Mouse (Mus musculus) limb, embryonic 13.5 days (tissue): ENCODE data around the gene Rora. TPM values are rescaled to one million over a fixed set of nuclear protein-coding genes. Genes with fewer than 3 reads are reported as not detected.

Experiments
- ATAC-seq: fragments of 200-750 bp; cut with Nextera tagmentation; 2 replicates; pipeline ENCODE4 v1.8.0; 2017; ENCODE audit warnings: low read depth, moderate number of reproducible peaks, moderate TSS enrichment; ENCODE audit not compliant: low FRiP score
- H3K27ac ChIP-seq: fragments of 300-500 bp; sonication (generic); 2 replicates; pipeline ENCODE4 v1.5.1; 2015; ENCODE audit warnings: inconsistent platforms, mild to moderate bottlenecking, moderate library complexity
- H3K27me3 ChIP-seq: fragments of 300-500 bp; sonication (generic); 2 replicates; pipeline ENCODE4 v1.6.1; 2015; ENCODE audit warnings: mild to moderate bottlenecking, inconsistent platforms
- H3K36me3 ChIP-seq: fragments of 300-500 bp; sonication (generic); 2 replicates; pipeline ENCODE4 v1.6.1; 2015; ENCODE audit warnings: inconsistent platforms, mild to moderate bottlenecking, moderate library complexity
- H3K4me1 ChIP-seq: fragments of 300-500 bp; sonication (generic); 2 replicates; pipeline ENCODE4 v1.6.1; 2015; ENCODE audit warnings: inconsistent platforms
- H3K4me2 ChIP-seq: fragments of 300-500 bp; sonication (generic); replicated peaks from 2 replicates; pipeline ENCODE4 v1.6.1; 2015; ENCODE audit warnings: inconsistent platforms, mild to moderate bottlenecking, moderate library complexity
- H3K4me3 ChIP-seq: fragments of 300-500 bp; sonication (generic); 2 replicates; pipeline ENCODE4 v1.5.1; 2015; ENCODE audit warnings: moderate library complexity, mild to moderate bottlenecking, inconsistent platforms
- H3K9ac ChIP-seq: fragments of 300-500 bp; sonication (generic); 2 replicates; pipeline ENCODE4 v1.6.1; 2015; ENCODE audit warnings: mild to moderate bottlenecking, inconsistent platforms
- H3K9me3 ChIP-seq: fragments of 300-500 bp; sonication (generic); 2 replicates; pipeline ENCODE4 v1.6.1; 2016; ENCODE audit warnings: inconsistent platforms
- WGBS: fragments of 180-500 bp; shearing (Covaris S2); methylation state at CpG from one replicate; pipeline ENCODE4 v1.1.7; 2015; 5-methylcytosine and 5-hydroxymethylcytosine counted together
- polyA plus RNA-seq: library from polyadenylated mRNA; unstranded; fragments of >200 nt; fragmentation: Nextera tagmentation; extraction: Ambion mirVana; gene quantifications from 2 replicates; pipeline ENCODE4 v1.2.1, GENCODE M21; 2015

Rora gene
- polyA plus RNA-seq, 1 experiment from 2014 or later, result 9.6 TPM

- no peak overlapping the region for H3K4me3 ChIP-seq
- no peaks in the 10 kb centered on the region for H3K36me3 ChIP-seq
- WGBS, result 16% methylated on average over 4 of the region's 4 CpGs
- no peak overlapping the region; the same call in 1 of the 2 replicates for H3K4me2 ChIP-seq
- no peak overlapping the region for H3K27ac ChIP-seq
- no peaks in the 10 kb centered on the region for H3K9me3 ChIP-seq
- H3K27me3 ChIP-seq, result peaks cover 19% of the 10 kb centered on the region
- no peak overlapping the region for H3K9ac ChIP-seq
- ATAC-seq, result no peak
- H3K4me1 ChIP-seq, result peaks cover 19% of the 10 kb centered on the region
Measured at GRCm38 (mm10) chr9:68694889-68695495, 41.4 kb downstream of the Rora start.

- H3K27ac ChIP-seq, result no peak overlapping the region
- no peak overlapping the region for H3K4me3 ChIP-seq
- H3K9ac ChIP-seq, result no peak overlapping the region
- peaks cover 19% of the 10 kb centered on the region for H3K27me3 ChIP-seq
- peak overlapping the region; percentile 12; the same call in 1 of the 2 replicates for H3K4me2 ChIP-seq
- no peaks in the 10 kb centered on the region for H3K9me3 ChIP-seq
- ATAC-seq, result no peak
- H3K4me1 ChIP-seq, result peaks cover 19% of the 10 kb centered on the region
- 17% methylated on average over 16 of the region's 16 CpGs for WGBS
- no peaks in the 10 kb centered on the region for H3K36me3 ChIP-seq
Measured at GRCm38 (mm10) chr9:68695496-68695969, 41.9 kb downstream of the Rora start.

GRCm38 (mm10) chr9:68696425-68696956 lies 42.9 kb downstream of the Rora start:
- no peak overlapping the region for H3K27ac ChIP-seq
- H3K4me1 ChIP-seq, result peaks cover 19% of the 10 kb centered on the region
- ATAC-seq, result no peak
- H3K9ac ChIP-seq, result no peak overlapping the region
- no peaks in the 10 kb centered on the region for H3K9me3 ChIP-seq
- H3K4me3 ChIP-seq, result no peak overlapping the region
- no peak overlapping the region for H3K4me2 ChIP-seq
- peaks cover 15% of the 10 kb centered on the region for H3K27me3 ChIP-seq
- 88% methylated on average over 3 of the region's 3 CpGs for WGBS
- H3K36me3 ChIP-seq, result no peaks in the 10 kb centered on the region

DNA sequence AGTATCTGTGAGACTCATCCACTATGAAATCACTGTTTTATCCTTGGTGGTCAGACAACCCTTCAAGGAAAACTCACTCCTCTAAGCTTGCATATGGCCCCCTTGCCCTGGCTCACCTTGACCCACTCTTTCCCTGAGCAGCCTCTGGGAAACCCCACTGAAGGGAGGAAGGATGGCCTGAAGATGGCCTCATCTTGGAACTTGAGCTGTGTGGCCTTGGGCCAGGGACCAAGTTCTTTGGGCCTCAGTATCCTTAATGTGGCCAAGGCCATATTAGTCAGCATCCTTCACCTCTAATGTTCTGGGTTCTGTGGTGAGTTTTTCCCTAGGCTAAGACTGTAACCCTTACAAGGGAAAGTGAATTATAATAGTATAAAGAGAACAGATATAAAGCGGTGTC lies 45.8 kb downstream of the Rora start:
- Histone ChIP-seq H3K4me1 (peaks cover 19% of the 10 kb centered on the region), H3K4me3 (no peak overlapping the region), H3K4me2 (no peak overlapping the region), H3K27ac (no peak overlapping the region), H3K9me3 (no peaks in the 10 kb centered on the region), H3K27me3 (peaks cover 15% of the 10 kb centered on the region), H3K9ac (no peak overlapping the region), H3K36me3 (no peaks in the 10 kb centered on the region)
- ATAC-seq, result no peak
- WGBS, result 55% methylated on average over 1 of the region's 1 CpGs

DNA sequence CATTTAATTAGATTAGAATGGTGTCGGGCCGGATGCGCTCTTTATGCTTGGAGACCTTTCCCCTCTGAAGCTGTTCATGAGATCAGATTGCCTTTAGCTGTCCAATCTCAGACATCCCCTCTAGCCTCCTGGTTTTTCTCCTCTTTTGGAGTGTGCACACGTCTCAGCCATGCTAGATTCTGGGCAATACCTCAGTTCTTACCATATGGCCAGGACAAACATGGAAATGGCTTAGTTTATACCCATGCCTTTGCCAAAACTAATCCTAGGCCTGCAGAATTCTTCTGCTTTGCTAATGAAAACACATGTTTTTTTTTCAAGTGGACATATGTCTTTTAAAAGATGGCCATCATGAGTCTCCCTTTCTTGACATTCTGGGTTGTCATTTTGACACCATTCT lies 46.3 kb downstream of the Rora start:
- H3K4me3 ChIP-seq, result no peak overlapping the region
- no peak overlapping the region for H3K4me2 ChIP-seq
- no peak for ATAC-seq
- no peaks in the 10 kb centered on the region for H3K9me3 ChIP-seq
- H3K36me3 ChIP-seq, result no peaks in the 10 kb centered on the region
- no peak overlapping the region for H3K27ac ChIP-seq
- peaks cover 15% of the 10 kb centered on the region for H3K27me3 ChIP-seq
- H3K4me1 ChIP-seq, result peaks cover 14% of the 10 kb centered on the region
- 38% methylated on average over 4 of the region's 4 CpGs for WGBS
- H3K9ac ChIP-seq, result no peak overlapping the region

DNA sequence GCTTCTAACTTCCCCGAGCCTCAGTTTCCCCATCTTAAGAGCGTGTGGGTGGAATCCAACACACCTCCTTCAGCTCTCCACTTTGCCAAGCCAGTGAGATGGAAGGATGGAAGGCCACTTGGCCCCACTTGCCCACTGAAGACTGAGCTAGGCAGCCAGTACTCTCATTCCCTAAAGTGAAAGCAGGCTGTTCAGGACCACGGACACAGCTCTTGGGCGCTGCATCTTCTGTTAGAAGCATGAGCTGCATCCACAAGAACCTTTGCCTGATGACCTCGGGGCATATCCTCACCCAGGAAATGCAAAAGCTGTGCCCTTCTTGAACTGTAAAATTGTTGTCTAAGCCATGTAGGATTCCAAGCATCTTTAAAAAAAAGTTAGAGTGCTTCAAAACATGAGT lies 54.0 kb downstream of the Rora start:
- H3K9ac ChIP-seq, result no peak overlapping the region
- no peak overlapping the region for H3K4me2 ChIP-seq

GRCm38 (mm10) chr9:68709232-68709631 lies 55.6 kb downstream of the Rora start:
- Histone ChIP-seq H3K4me1 (no peaks in the 10 kb centered on the region), H3K4me2 (no peak overlapping the region), H3K36me3 (no peaks in the 10 kb centered on the region), H3K27ac (no peak overlapping the region), H3K9ac (no peak overlapping the region), H3K4me3 (no peak overlapping the region), H3K27me3 (no peaks in the 10 kb centered on the region), H3K9me3 (no peaks in the 10 kb centered on the region)
- WGBS, result 68% methylated on average over 8 of the region's 8 CpGs
- ATAC-seq, result no peak

More for the DNA sequence above, 54.0 kb downstream of the Rora start:
- Histone ChIP-seq H3K9me3 (no peaks in the 10 kb centered on the region), H3K36me3 (no peaks in the 10 kb centered on the region), H3K4me3 (no peak overlapping the region), H3K27me3 (no peaks in the 10 kb centered on the region), H3K27ac (no peak overlapping the region), H3K4me1 (no peaks in the 10 kb centered on the region)
- ATAC-seq, result no peak
- 56% methylated on average over 5 of the region's 5 CpGs for WGBS

DNA sequence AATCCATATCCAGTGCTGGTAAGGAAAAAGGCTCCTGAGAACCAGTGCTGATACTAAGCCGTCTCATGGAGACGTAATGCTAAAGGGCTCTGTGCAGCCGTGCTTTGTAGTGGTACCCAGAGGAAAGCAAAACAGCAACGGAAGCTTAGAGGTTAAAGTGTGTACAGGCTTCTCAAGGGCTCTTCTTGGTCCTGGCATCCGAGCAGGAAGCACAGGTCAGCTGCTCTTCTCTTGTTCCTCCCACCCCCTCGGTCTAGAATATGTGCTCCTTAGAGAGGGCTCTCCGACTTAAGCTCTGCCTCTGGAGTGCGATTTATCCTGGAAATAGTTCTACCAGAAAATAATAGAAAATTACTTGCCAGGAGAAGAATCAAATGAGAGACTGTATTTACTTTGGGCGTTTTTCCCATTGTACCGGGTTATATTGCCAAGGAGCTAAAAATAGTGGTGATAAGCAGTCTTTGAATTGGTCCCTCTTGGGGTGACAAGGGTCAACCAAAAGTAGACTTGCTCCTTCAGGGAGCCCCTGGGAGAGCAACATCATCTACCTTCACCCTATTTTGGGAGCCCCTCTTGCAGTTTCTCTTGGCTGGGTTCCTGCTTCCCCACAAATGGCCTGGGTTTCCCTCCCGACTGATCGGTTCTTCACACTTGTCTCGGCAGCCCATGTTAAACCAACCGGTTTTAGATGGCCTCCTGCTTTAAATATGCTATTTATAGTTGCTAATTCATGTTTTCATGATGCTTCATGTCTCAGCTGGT lies 57.5 kb downstream of the Rora start:
- ATAC-seq, result no peak
- Histone ChIP-seq H3K36me3 (no peaks in the 10 kb centered on the region), H3K4me1 (no peaks in the 10 kb centered on the region), H3K9ac (no peak overlapping the region), H3K4me3 (no peak overlapping the region), H3K4me2 (no peak overlapping the region), H3K27ac (no peak overlapping the region), H3K9me3 (no peaks in the 10 kb centered on the region), H3K27me3 (no peaks in the 10 kb centered on the region)
- 78% methylated on average over 14 of the region's 14 CpGs for WGBS

DNA sequence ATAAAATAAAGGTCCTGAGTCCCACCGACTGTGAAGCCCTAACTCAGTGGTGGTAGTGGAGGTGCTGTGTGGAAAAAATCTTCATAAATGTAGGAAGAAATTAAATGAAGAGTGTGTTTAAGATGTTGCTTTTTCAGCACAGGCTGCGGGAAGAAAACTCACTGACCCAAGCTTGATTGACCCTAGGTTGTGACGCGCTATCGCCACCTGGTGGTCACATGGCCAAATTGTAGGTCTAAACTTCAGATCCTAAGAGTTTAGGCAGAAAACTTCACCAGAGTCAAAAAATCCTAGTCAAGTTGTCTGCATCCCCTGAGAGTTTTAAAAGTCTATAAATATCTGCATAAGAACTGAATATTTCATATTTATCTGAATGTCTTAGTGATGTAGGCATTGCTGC lies 63.4 kb downstream of the Rora start:
- Histone ChIP-seq H3K4me3 (no peak overlapping the region), H3K36me3 (no peaks in the 10 kb centered on the region), H3K27ac (no peak overlapping the region), H3K4me1 (no peaks in the 10 kb centered on the region), H3K9me3 (0 out of 2 replicates have a peak, but pooled peaks cover 4% of the 10 kb centered on the region), H3K9ac (no peak overlapping the region), H3K4me2 (no peak overlapping the region), H3K27me3 (no peaks in the 10 kb centered on the region)
- WGBS, result 19% methylated on average over 5 of the region's 5 CpGs
- ATAC-seq, result no peak

- Histone ChIP-seq H3K9me3 (0 out of 2 replicates have a peak, but pooled peaks cover 4% of the 10 kb centered on the region), H3K4me3 (no peak overlapping the region), H3K9ac (no peak overlapping the region), H3K36me3 (no peaks in the 10 kb centered on the region), H3K27ac (no peak overlapping the region), H3K4me2 (no peak overlapping the region), H3K27me3 (no peaks in the 10 kb centered on the region), H3K4me1 (no peaks in the 10 kb centered on the region)
- no peak for ATAC-seq
- WGBS, result 88% methylated on average over 6 of the region's 6 CpGs
Measured at GRCm38 (mm10) chr9:68718427-68718826, 64.8 kb downstream of the Rora start.

GRCm38 (mm10) chr9:68719286-68719685 lies 65.7 kb downstream of the Rora start:
- H3K4me3 ChIP-seq, result no peak overlapping the region
- H3K27me3 ChIP-seq, result no peaks in the 10 kb centered on the region
- H3K4me1 ChIP-seq, result no peaks in the 10 kb centered on the region
- whole genome bisulfite sequencing, result 85% methylated on average over 9 of the region's 9 CpGs
- H3K9me3 ChIP-seq, result 0 out of 2 replicates have a peak, but pooled peaks cover 4% of the 10 kb centered on the region
- H3K27ac ChIP-seq, result no peak overlapping the region
- ATAC-seq, result no peak
- H3K9ac ChIP-seq, result no peak overlapping the region
- H3K4me2 ChIP-seq, result no peak overlapping the region
- H3K36me3 ChIP-seq, result no peaks in the 10 kb centered on the region

GRCm38 (mm10) chr9:68724636-68725285 lies 71.2 kb downstream of the Rora start:
- Histone ChIP-seq H3K36me3 (no peaks in the 10 kb centered on the region), H3K4me2 (no peak overlapping the region), H3K27ac (no peak overlapping the region), H3K9me3 (no peaks in the 10 kb centered on the region), H3K4me1 (no peaks in the 10 kb centered on the region), H3K27me3 (no peaks in the 10 kb centered on the region), H3K4me3 (no peak overlapping the region), H3K9ac (no peak overlapping the region)
- WGBS, result 85% methylated on average over 8 of the region's 8 CpGs
- ATAC-seq, result no peak
